Comparison of ENCODE assay signal across 7 mouse cellular contexts in the genomic region with DNA sequence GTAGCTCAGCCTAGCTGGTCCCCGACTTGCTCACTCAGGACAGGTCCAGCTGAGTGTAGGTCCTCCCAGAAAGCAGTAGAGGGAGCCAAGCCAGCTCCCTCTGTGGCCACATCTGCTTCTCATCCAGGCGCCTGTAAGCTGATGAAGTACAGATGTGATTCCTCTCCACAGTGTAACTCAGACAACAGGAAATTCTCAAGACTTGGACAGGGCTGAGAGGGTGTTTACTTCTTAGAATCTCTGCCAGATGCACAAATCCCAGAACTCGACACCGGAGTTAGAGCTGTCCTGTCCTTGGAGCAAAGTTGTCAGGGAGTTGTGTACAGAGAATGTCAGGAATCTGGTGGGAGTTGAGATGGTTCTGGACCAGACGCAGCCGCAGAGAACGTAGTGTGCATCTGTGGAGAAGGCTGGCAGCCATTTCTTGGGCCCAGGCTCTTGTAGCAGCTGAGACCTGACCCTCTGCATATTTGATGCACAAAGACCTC. TPM values are rescaled to one million over a fixed set of nuclear protein-coding genes. Genes with fewer than 3 reads are reported as not detected.
DNase-seq lines count a peak whose midpoint lies in the region; ATAC-seq lines count a peak whose summit lies in the region.

A gene (minus strand): TSS at position 148 of the 488 bp plus-strand sequence.

- WGBS in embryonic facial prominence, embryonic 12.5 days, result 11% methylated on average over 7 of the region's 7 CpGs
- WGBS in heart, embryonic 10.5 days, result 17% methylated on average over 7 of the region's 7 CpGs
- WGBS in kidney, embryonic 14.5 days, result 32% methylated on average over 7 of the region's 7 CpGs

- no peak within 1 kb of the TSS; the same call in 1 of the 2 replicates for H3K9ac ChIP-seq in embryonic facial prominence, embryonic 12.5 days
- peak within 1 kb of the TSS; percentile 12; the same call in 1 of the 2 replicates for H3K9ac ChIP-seq in kidney, embryonic 14.5 days (ENCODE audit: low read depth, low read length)

- peak; percentile 92 for ATAC-seq in embryonic facial prominence, embryonic 12.5 days (ENCODE audit: insufficient number of reproducible peaks, insufficient read depth, low FRiP score, low TSS enrichment)
- peak; percentile 88 for ATAC-seq in kidney, embryonic 14.5 days (ENCODE audit: low FRiP score, low TSS enrichment)

- H3K4me3 ChIP-seq in embryonic facial prominence, embryonic 12.5 days, result no peak within 1 kb of the TSS
- H3K4me3 ChIP-seq in heart, embryonic 10.5 days, result peak within 1 kb of the TSS; percentile 12
- no peak within 1 kb of the TSS for H3K4me3 ChIP-seq in kidney, embryonic 14.5 days (ENCODE audit: low read length)

- peaks cover 48% of the 10 kb centered on the region for H3K4me1 ChIP-seq in embryonic facial prominence, embryonic 12.5 days
- H3K4me1 ChIP-seq in heart, embryonic 10.5 days, result peaks cover 62% of the 10 kb centered on the region
- peaks cover 27% of the 10 kb centered on the region for H3K4me1 ChIP-seq in kidney, embryonic 14.5 days (ENCODE audit: control insufficient read depth, insufficient read depth, low read length)

- no peaks in the 10 kb centered on the region for H3K9me3 ChIP-seq in embryonic facial prominence, embryonic 12.5 days
- no peaks in the 10 kb centered on the region for H3K9me3 ChIP-seq in heart, embryonic 10.5 days
- H3K9me3 ChIP-seq in kidney, embryonic 14.5 days (ENCODE audit: control insufficient read depth, low read length), result no peaks in the 10 kb centered on the region

- peaks cover 12% of the 10 kb centered on the region; the same call in 1 of the 2 replicates for H3K36me3 ChIP-seq in embryonic facial prominence, embryonic 12.5 days
- H3K36me3 ChIP-seq in heart, embryonic 10.5 days, result no peaks in the 10 kb centered on the region
- 0 out of 2 replicates have a peak, but pooled peaks cover 1% of the 10 kb centered on the region for H3K36me3 ChIP-seq in kidney, embryonic 14.5 days (ENCODE audit: control insufficient read depth, insufficient read depth, low read length)

- H3K4me2 ChIP-seq in embryonic facial prominence, embryonic 12.5 days (replicated peaks), result peak within 1 kb of the TSS; percentile 5; the same call in 1 of the 2 replicates
- no peak within 1 kb of the TSS for H3K4me2 ChIP-seq in kidney, embryonic 14.5 days (replicated peaks; ENCODE audit: low read depth, low read length)

- peak; percentile 52 for DNase-seq in adrenal gland, postnatal 10 days
- DNase-seq in heart, embryonic 10.5 days (ENCODE audit: low spot score), result peak; percentile 93
- peak; percentile 89 for DNase-seq in lung, postnatal 10 days
- DNase-seq in testis, postnatal 10 days (ENCODE audit: low spot score), result peak; percentile 63
- DNase-seq in thymus, adult 18-20 months, result no peak

- peak within 1 kb of the TSS; percentile 97 for H3K27ac ChIP-seq in embryonic facial prominence, embryonic 12.5 days
- peak within 1 kb of the TSS; percentile 85 for H3K27ac ChIP-seq in heart, embryonic 10.5 days
- H3K27ac ChIP-seq in kidney, embryonic 14.5 days (ENCODE audit: low read depth, low read length), result peak within 1 kb of the TSS; percentile 93

- no peaks in the 10 kb centered on the region for H3K27me3 ChIP-seq in embryonic facial prominence, embryonic 12.5 days
- H3K27me3 ChIP-seq in heart, embryonic 10.5 days (ENCODE audit: insufficient read depth, poor library complexity, severe bottlenecking), result no peaks in the 10 kb centered on the region
- H3K27me3 ChIP-seq in kidney, embryonic 14.5 days (ENCODE audit: control insufficient read depth, insufficient read depth, low read length), result no peaks in the 10 kb centered on the region

RNA-seq across cellular contexts. Expression of the gene that starts here (rescaled TPM):
- 10 to 100 TPM; 23.1 to 31.8 TPM for total RNA-seq in adrenal gland, postnatal 10 days (2021)
- 13.2 and 15.5 TPM in 2 replicates for polyA plus RNA-seq in embryonic facial prominence, embryonic 12.5 days (2016; fragmentation: Nextera tagmentation; extraction: Ambion mirVana)
- 12.2 and 15.9 TPM in 2 replicates for polyA plus RNA-seq in heart, embryonic 10.5 days (2016; fragmentation: Nextera tagmentation; extraction: Ambion mirVana)
- 15.9 and 18.4 TPM in 2 replicates for polyA plus RNA-seq in kidney, embryonic 14.5 days (2014; fragmentation: Nextera tagmentation; extraction: Ambion mirVana)

Comparison
In these comparisons a context has a peak if more than half of its experiments do, and no peak if none do; other contexts are left out.
1. DNase-seq: peak in adrenal gland, postnatal 10 days (single experiment), heart, embryonic 10.5 days (single experiment), lung, postnatal 10 days (single experiment) and testis, postnatal 10 days (single experiment); none in thymus, adult 18-20 months (0 of 2).
2. Peak in every context shown above with its lines, with median percentiles within 50 percentile points of each other: H3K27ac ChIP-seq.